Mouse (Mus musculus) ovary, postnatal 10 days (tissue): Measurements from ENCODE around the gene Smim13.
A peak's percentile ranks its signal among the peaks of the same experiment; 100 is the strongest.

Experiments
- DNase-seq: peaks from one replicate; pipeline ENCODE4 v3.0.0; 2022; ENCODE audit warnings: low spot score

Gene Smim13

DNA sequence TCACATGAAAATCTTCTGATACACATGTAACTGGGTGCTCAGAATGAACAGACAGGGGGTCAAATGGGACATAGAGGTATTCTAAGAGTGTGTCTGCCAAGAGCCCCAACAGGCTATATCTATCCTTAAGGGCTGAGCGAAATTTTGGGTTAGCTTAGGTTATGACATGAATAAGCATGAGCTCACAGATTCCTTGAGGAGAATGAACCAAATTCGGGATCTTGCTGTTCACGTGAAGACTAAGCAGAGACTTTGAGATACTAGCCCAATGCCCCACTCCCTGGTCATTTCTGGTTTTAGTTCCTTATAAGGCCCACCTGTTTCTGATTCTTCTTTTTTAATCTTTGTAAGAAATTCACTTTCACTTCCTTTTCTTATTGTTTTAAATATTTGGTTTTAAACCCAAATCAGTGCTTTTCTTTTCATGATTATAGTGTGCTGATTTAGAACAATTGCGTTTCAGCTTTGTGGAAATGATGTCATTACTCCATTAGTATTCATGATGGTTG, 41.9 kb downstream of the Smim13 start:
- DNase-seq, result no peak

DNA sequence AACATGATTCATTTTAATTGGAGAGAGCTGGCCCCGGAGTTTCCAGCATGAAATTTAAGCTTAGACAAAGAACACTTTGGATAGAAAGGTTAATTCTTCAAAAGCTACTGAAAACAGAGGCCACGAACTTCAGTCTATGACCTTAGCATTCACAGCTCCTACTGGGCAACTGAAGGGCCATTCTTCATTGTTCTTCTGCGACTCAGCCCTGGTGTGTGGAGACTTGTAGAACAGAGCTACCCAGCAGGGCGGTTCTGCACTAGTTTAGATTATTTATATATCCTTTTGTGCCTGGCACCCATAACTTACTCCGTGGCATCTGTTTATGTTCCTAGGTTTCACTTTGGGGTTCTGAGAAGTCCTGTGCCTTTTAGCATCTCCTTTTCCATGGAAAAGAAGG, 44.0 kb downstream of the Smim13 start:
- DNase-seq, result no peak

DNA sequence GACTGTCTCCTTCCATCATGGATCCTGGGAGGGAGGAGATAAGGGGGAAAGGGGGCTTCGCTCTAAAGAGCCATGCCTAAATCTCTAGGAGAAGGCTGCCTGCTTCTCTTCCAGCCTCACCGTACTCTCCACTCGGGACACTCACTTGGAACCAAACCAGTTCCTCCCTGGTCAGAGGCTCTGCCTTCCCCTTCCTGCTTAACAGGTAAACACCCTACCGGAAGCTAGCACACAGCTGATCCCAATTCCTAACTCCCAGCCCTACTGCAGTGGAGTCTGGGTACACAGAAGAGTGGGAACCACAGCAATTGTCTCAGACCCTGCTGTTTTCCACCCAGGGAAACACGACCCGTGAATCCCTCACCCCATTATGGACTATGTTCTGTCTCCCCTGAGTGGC, 46.2 kb downstream of the Smim13 start:
- DNase-seq, result no peak

DNA sequence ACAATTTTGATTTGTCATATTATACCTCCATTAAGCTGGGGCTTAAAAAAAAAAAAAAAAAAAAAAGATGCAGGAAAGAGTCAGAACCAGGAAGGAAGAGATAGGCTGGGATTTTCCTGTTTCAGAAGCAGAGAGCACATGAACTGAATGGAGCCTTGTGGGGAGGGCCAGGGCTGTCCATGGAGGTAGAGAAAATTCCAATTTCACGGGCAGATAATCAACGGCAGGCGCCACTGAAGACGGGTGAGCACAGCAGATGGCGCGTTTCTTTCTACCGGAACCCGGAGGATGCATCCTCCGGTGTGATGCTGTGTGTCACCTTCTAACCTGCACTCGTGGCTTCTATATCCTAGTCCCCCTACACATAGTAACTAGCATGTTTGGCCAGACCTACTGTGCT, 46.8 kb downstream of the Smim13 start:
- no peak for DNase-seq

DNA sequence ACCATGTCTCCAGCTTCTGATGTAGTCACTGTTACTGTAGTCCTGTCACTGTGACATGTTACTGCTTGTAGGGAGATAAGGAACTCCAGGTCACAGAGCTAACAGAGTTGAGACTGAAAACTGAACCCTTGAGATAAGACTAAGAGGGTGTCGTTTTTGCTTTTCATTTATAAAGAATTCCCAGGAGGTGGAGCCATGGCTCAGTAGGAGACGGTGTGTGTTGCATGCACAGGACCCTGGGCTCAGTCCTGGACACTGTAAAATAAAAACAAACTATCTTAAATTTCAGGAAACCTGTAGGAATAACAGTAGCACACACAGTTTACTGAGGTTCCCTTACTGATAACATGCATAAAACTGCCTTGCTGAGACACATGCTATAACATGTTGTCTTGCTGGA, 48.9 kb downstream of the Smim13 start:
- DNase-seq, result no peak

DNA sequence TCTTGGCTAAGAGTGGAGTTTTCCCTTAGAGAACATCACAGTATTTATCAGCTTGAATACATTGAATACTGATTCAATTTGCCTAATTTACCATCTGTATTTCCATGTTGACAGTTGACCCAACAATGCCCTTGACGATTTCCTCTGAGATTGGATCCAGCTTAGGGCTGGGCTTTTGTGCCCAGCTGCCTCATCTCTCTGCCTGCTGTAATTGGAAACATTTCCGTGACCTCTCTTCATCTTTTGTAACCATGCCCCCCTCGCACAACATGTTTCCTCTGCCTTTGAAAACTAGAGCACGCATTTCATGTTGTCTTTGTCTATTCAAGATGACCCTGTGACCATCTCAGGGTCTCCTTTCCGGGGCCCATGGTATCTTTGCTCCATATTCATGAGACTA, 49.4 kb downstream of the Smim13 start:
- no peak for DNase-seq

DNA sequence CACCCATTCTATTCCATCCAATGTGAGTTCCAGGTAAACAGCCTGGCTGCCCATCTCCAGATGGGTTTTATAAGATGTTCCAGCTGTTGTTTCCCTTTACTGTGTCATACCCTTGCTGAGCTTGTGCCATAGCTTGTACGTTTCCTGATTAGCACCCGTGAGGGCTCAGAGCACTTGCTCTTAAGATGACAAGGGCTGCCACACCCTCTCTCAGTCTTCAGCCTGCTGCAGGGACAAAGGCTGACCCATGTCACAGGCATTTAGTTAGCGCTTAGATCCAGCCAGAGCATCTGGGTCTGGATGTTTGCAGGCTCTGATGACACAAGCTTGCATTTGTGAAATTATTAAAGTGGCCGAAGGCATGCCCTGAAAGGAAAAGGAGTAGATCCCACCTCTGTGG, 50.4 kb downstream of the Smim13 start:
- no peak for DNase-seq

DNA sequence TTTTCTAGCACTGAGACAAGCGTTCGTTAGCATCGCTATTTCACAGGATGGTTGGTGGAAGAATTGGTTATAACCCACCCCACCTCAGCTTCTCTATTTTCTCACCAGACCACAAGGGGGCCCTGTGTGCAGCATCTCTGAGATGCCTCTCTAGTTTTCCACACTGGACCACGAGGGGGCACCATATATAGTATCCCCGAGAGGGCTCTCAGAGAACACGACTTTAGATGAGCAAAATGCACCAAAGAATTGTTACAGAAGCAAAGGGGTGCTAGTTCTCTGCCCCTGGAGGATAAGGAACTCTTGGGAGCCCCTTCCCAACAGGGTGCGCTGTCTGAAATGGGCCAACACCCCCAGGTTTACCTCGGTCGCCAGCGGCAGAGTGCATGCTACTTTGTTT, 53.1 kb downstream of the Smim13 start:
- peak; percentile 63 for DNase-seq

DNA sequence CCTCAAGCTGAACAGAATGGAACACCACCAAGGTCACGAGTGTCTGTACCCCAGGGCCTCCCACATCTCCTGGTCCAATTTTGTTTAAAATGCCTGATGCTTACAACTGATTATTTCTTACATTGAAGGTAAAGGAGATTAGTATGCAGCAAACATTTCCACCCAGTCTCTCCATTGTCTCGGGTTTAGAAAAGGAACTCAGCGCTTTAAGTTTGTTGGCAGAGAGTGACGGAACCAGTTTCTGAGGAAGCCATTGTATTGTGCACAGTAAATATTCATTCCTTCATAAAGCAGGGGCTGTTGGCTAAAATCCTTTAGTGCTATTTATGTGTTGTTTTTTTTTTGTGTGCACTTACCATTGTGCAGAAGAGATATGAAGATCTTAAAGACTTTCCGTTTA, 71.1 kb downstream of the Smim13 start:
- no peak for DNase-seq

DNA sequence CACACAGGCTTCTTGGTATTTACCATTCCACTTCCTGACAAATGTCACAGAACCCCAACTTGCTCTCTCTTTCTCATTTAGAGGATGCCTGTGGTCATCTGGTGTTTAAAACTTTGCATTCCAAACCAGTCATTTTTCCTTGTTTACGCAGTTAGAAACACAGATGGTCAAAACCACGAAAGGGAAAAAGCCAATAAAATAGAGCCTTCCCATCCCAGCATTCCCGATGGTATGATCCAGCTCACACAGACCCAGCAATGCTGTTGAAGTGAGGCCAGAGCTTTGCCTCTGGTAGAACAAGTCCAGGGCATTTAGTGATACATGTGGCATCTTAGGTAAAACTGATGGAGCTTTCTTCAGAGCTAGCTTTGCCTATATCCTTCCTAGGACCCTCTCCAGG, 71.8 kb downstream of the Smim13 start:
- DNase-seq, result no peak

DNA sequence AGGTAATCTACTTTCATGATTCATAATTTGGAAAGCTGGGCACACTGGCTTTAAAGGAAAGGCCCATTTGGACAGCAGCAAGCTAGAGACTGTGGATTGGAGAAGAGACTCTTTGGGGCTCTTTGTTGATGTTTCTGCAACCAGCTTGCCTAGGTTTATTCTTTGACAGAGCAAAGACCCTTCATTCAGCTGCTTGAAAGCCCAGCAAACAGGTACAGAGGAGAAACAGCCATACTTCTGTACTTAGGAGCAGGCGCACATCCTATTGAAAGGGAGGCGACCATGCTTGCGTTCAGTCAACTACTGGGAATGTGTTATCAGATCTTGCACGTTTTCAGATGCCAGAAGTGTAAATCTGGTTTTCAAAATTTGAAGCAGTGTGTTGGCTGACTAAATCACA, 75.0 kb downstream of the Smim13 start:
- DNase-seq, result no peak

DNA sequence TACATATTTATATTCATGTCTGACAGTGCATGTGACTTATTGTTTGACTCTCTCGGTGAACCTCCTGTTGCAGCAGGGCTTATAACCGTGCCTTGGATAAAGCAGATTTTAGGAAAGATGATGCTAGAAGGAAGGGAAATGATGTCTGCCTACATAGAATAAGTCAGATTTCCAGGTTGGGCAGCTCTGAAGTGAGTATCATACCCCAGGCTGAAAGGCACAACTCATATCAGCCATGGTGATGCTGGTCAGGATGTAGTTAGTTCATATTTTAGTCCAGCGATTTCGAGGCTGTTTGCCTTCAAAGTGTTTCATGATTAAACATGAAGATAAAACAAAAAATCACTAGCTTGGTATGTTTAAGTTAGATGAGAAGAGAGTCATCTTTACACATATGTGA, 75.7 kb downstream of the Smim13 start:
- no peak for DNase-seq

DNA sequence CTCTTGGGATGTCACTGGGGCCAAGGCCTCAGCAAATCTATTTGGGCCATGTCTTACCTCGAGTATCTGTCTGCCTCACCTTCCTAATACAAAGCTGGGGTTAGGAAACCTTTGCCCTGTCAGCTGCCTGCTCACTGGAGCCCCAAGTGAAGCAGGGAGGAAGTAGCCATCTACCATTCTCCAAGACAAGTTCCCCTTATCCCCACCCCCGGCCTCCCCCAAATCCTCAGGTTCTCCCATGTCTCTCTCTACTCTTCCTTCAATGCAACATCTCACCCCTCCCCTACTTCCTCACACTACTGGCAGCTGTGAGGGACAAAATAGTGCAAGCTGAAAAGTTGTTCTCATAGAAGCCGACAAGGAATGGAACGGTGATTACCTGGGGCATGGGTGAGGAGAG, 76.5 kb downstream of the Smim13 start:
- no peak for DNase-seq
